Mouse (Mus musculus) stomach, postnatal 0 days (tissue): Measurements from ENCODE around the gene Cic. TPM values are rescaled to one million over a fixed set of nuclear protein-coding genes. Genes with fewer than 3 reads are reported as not detected.

ENCODE experiments used
- ATAC-seq: fragments of 200-750 bp; cut with Nextera tagmentation; 2 replicates; pipeline ENCODE4 v1.8.0; 2017; ENCODE audit not compliant: low FRiP score, low TSS enrichment
- DNase-seq: peaks from one replicate; pipeline ENCODE4 v3.0.0-alpha.2; 2016; ENCODE audit warnings: low spot score
- H3K27ac ChIP-seq: fragments of 300-500 bp; sonication (generic); replicated peaks from 2 replicates; pipeline ENCODE4 v1.5.1; 2014; ENCODE audit warnings: mild to moderate bottlenecking, control low read depth
- H3K27me3 ChIP-seq: fragments of 300-500 bp; sonication (generic); 2 replicates; pipeline ENCODE4 v1.6.1; 2014; ENCODE audit warnings: low read length; ENCODE audit not compliant: control insufficient read depth, insufficient read depth
- H3K36me3 ChIP-seq: fragments of 300-500 bp; sonication (generic); 2 replicates; pipeline ENCODE4 v1.6.1; 2014; ENCODE audit warnings: low read length, mixed read lengths; ENCODE audit not compliant: control insufficient read depth, insufficient read depth
- H3K4me1 ChIP-seq: fragments of 300-500 bp; sonication (generic); replicated peaks from 2 replicates; pipeline ENCODE4 v1.6.1; 2014; ENCODE audit warnings: antibody characterized with exemption; ENCODE audit not compliant: control insufficient read depth, insufficient read depth
- H3K4me2 ChIP-seq: fragments of 300-500 bp; sonication (generic); replicated peaks from 2 replicates; pipeline ENCODE4 v1.6.1; 2014; ENCODE audit warnings: low read depth, mild to moderate bottlenecking, control low read depth, moderate library complexity
- H3K4me3 ChIP-seq: fragments of 300-500 bp; sonication (generic); 2 replicates; pipeline ENCODE4 v1.5.1; 2014; ENCODE audit warnings: low read depth, low read length, control low read depth
- H3K9ac ChIP-seq: fragments of 300-500 bp; sonication (generic); 2 replicates; pipeline ENCODE4 v1.6.1; 2014; ENCODE audit warnings: mild to moderate bottlenecking, low read length, control low read depth, mixed read lengths
- H3K9me3 ChIP-seq: fragments of 300-500 bp; sonication (generic); 2 replicates; pipeline ENCODE4 v1.6.1; 2016; ENCODE audit warnings: low read length; ENCODE audit not compliant: control insufficient read depth
- CTCF ChIP-seq: IDR thresholded peaks from 2 replicates; pipeline ENCODE4 v1.5.1; 2016; ENCODE audit warnings: antibody characterized with exemption, low read depth, mild to moderate bottlenecking, moderate library complexity
- EP300 ChIP-seq: optimal IDR thresholded peaks from 2 replicates; pipeline ENCODE3; 2016; ENCODE audit warnings: antibody characterized with exemption
- WGBS: fragments of 180-500 bp; shearing (Covaris S2); extraction: QIAGEN DNeasy Blood & Tissue Kit; methylation state at CpG from one replicate; pipeline ENCODE4 v1.1.7; 2014; 5-methylcytosine and 5-hydroxymethylcytosine counted together
- polyA plus RNA-seq: library from polyadenylated mRNA; unstranded; fragments of >200 nt; fragmentation: Nextera tagmentation; extraction: Ambion mirVana; gene quantifications from 2 replicates; pipeline ENCODE4 v1.2.1, GENCODE M21; 2015

Gene Cic
- polyA plus RNA-seq, 1 experiment from 2014 or later, result 15.9 TPM

DNA sequence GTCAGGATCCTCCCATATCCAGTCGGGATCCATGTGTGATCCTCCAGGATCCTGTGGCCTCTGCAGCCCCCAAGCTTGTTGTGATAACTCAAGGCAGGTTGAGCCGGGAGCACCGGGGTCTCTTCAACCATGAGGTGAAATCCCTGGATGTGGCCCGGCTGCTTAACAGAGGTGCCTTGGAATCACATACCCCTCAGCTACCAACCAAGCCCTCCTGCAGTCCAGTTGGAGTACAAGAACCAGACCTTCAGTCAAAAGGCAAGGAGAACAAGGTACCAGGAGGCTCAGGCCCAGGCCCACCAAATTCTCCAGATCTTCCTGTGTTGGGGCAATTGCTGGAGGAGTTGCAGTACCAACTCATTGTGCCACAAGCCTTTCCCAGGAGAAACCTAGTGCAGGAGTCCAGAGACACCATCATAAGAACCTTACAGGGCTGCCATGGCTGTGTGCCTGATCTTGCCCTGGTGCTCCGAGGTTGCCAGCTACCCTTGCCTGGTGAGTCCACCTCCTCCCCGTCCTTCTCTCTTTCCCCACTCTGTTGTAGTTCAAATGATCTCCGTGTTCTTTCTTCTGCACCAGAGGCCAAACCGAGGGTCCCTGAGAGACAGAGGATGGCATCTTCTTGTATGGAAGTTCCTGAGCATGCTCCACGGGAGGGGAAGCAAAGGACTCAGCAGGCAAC lies 35.6 kb downstream of the Cic start:
- ATAC-seq (no peak), DNase-seq (no peak)
- H3K4me3 ChIP-seq, result no peak overlapping the region
- no peaks in the 10 kb centered on the region for H3K9me3 ChIP-seq
- 56% methylated on average over 9 of the region's 9 CpGs for WGBS
- no peak overlapping the region for H3K9ac ChIP-seq
- TF ChIP-seq EP300 (no peak), CTCF (no peak)
- no peaks in the 10 kb centered on the region for H3K36me3 ChIP-seq
- H3K4me2 ChIP-seq, result no peak overlapping the region
- H3K27ac ChIP-seq, result no peak overlapping the region
- H3K4me1 ChIP-seq, result peaks cover 5% of the 10 kb centered on the region; the same call in 1 of the 2 replicates
- H3K27me3 ChIP-seq, result no peaks in the 10 kb centered on the region

DNA sequence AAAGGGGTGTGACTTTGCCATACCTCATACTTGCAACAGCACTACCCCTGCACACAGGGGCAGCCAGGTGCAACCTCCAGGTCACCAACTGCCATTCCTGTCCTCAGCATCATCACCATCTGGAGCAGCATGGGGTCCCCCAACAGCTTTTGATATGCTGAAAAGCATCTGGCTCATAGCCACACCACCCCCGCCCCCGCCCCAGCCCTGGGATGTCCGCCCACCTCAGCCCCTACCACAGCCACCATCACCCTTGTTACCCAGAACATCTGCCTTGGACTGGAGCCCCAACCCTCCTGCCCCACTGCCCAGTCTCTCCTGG lies 36.1 kb downstream of the Cic start:
- Histone ChIP-seq H3K27ac (no peak overlapping the region), H3K4me2 (no peak overlapping the region), H3K36me3 (no peaks in the 10 kb centered on the region), H3K9me3 (no peaks in the 10 kb centered on the region), H3K4me1 (peaks cover 5% of the 10 kb centered on the region; the same call in 1 of the 2 replicates), H3K9ac (no peak overlapping the region), H3K27me3 (no peaks in the 10 kb centered on the region), H3K4me3 (no peak overlapping the region)
- DNase-seq, result no peak
- no peak for ATAC-seq
- WGBS, result 73% methylated on average over 3 of the region's 3 CpGs
- no peak for TF ChIP-seq CTCF
- TF ChIP-seq EP300, result no peak

DNA sequence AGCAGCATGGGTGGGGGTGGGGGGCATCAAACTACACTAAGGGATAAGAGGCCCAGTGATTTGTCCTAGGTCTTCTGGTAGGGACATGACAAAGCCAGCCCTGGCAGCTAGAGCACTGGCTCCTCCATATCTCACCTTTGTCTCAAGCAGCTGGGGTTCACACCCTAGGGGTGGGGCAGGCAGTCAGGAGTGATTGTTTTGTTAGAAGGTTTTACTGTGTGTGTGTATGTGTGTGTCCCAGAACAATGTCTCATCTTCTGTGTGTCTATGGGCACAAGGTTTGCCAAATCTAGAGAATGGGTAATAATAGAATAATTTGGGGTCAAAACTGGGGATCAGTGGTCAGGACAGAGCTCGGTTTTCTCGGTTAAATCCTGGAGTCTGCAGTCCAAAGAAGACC lies 38.0 kb downstream of the Cic start:
- no peaks in the 10 kb centered on the region for H3K27me3 ChIP-seq
- ATAC-seq, result no peak

DNA sequence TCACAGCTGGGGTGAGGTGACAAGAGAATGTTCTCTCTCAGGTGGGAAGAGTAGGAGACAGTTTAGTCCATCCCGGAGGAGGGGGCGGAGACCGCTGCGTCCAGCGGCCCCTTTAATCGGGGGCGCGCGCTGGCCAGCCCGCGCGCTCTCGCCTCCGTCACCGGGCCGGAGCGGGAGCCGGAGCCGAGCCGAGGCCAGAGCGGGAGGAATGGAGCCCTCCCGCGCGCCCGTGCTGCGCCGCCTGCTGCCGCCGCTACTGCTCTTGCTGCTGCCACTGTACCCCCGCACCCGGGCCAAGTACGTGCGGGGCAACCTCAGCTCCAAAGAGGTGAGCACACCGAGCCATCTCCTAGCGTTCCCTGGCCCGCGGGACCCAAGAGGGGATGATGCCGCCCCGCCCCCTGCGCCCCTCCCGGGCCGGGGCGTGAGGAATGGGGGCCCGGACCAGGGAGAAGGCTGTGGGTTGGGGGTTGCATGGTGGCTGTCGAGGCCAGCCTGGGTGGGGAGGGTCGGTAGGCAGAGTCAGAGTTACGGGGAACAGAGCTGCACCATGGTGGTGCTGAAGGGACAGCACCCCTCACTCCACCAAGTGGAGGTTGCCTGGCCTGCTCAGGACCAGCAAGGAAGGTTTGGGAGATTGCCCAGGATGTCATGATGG lies 38.6 kb downstream of the Cic start, which contains the start of gene Tmem145:
TSS of gene Tmem145 (plus strand) at position 151 of the 658 bp plus-strand sequence.
- H3K36me3 ChIP-seq, result no peaks in the 10 kb centered on the region
- peak within 1 kb of the TSS; percentile 44 for H3K4me3 ChIP-seq
- no peak within 1 kb of the TSS for H3K9ac ChIP-seq
- ATAC-seq (peak; percentile 65; the same call in 1 of the 2 replicates), DNase-seq (peak; percentile 68)
- peak; percentile 9; the same call in 1 of the 2 replicates for TF ChIP-seq CTCF
- no peak for TF ChIP-seq EP300
- peaks cover 5% of the 10 kb centered on the region; the same call in 1 of the 2 replicates for H3K4me1 ChIP-seq
- H3K27ac ChIP-seq, result no peak within 1 kb of the TSS
- H3K4me2 ChIP-seq, result peak within 1 kb of the TSS; percentile 84
- no peaks in the 10 kb centered on the region; the same call in 1 of the 2 replicates for H3K27me3 ChIP-seq
- WGBS, result under 1% methylated on average over 45 of the region's 47 CpGs
- H3K9me3 ChIP-seq, result no peaks in the 10 kb centered on the region

More for the DNA sequence above, 38.0 kb downstream of the Cic start:
- Histone ChIP-seq H3K9me3 (no peaks in the 10 kb centered on the region), H3K36me3 (no peaks in the 10 kb centered on the region), H3K4me1 (peaks cover 5% of the 10 kb centered on the region; the same call in 1 of the 2 replicates), H3K27ac (no peak overlapping the region), H3K9ac (no peak overlapping the region), H3K4me2 (peak overlapping the region; percentile 84), H3K4me3 (peak overlapping the region; percentile 44)
- 2% methylated on average over 2 of the region's 2 CpGs for WGBS
- TF ChIP-seq CTCF, result no peak
- TF ChIP-seq EP300, result no peak
- no peak for DNase-seq

DNA sequence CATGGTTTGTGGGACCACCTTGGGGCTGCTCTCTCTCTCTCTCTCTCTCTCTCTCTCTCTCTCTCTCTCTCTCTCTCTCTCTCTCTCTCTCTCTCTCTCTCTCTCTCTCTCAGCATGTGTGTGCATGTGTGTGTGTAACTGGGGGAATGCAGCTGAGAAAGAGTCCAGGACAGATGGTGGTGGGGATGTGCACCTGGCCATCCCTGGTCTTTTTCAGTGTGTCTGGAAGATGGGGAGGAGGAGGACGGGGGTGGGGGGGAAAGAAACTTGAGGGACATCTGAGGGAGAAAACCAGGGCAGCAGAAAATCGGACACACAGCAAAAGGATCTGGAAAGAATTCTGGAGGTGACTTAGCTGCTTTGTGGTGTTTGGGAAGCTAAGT lies 39.1 kb downstream of the Cic start:
- Histone ChIP-seq H3K9ac (no peak overlapping the region), H3K27ac (no peak overlapping the region), H3K4me2 (no peak overlapping the region), H3K4me1 (peaks cover 5% of the 10 kb centered on the region; the same call in 1 of the 2 replicates), H3K9me3 (no peaks in the 10 kb centered on the region), H3K27me3 (no peaks in the 10 kb centered on the region; the same call in 1 of the 2 replicates), H3K4me3 (no peak overlapping the region), H3K36me3 (no peaks in the 10 kb centered on the region)
- ATAC-seq (no peak), DNase-seq (no peak)
- TF ChIP-seq EP300 (no peak), CTCF (no peak)
- WGBS, result 40% methylated on average over 2 of the region's 2 CpGs
